Mouse (Mus musculus) kidney, adult 2 months (tissue): Measurements from ENCODE around the gene Chd4. TPM values are rescaled to one million over a fixed set of nuclear protein-coding genes. Genes with fewer than 3 reads are reported as not detected.

ENCODE experiments used
- DNase-seq: peaks from one replicate; pipeline ENCODE4 v3.0.0; 2021
- H3K27ac ChIP-seq: fragments of 200-500 bp; 2 replicates; pipeline ENCODE4 v1.5.1; 2012; ENCODE audit warnings: low read depth, low read length, control low read depth, inconsistent platforms; ENCODE audit not compliant: insufficient read depth
- H3K27me3 ChIP-seq: fragments of 200-500 bp; replicated peaks from 2 replicates; pipeline ENCODE4 v1.6.1; 2012; ENCODE audit warnings: mild to moderate bottlenecking, moderate library complexity, low read length, inconsistent platforms; ENCODE audit not compliant: control insufficient read depth, insufficient read depth
- H3K36me3 ChIP-seq: fragments of 200-500 bp; 2 replicates; pipeline ENCODE4 v1.6.1; 2012; ENCODE audit warnings: mild to moderate bottlenecking, moderate library complexity, low read length, inconsistent platforms; ENCODE audit not compliant: control insufficient read depth, insufficient read depth
- H3K4me1 ChIP-seq: fragments of 200-500 bp; 2 replicates; pipeline ENCODE4 v1.6.1; 2011; ENCODE audit warnings: low read length; ENCODE audit not compliant: control insufficient read depth, insufficient read depth
- H3K4me3 ChIP-seq: fragments of 200-500 bp; 2 replicates; pipeline ENCODE4 v1.5.1; 2011; ENCODE audit warnings: mild to moderate bottlenecking, low read depth, low read length, control low read depth; ENCODE audit not compliant: insufficient read depth
- CTCF ChIP-seq: fragments of 200-500 bp; conservative IDR thresholded peaks from 2 replicates; pipeline ENCODE4 v1.5.1; 2011; ENCODE audit warnings: low read depth, mild to moderate bottlenecking, control low read depth, low read length, moderate library complexity, mixed read lengths; ENCODE audit not compliant: insufficient read depth, insufficient read length
- POLR2A ChIP-seq: fragments of 200-500 bp; IDR thresholded peaks from one replicate; pipeline ENCODE4 v1.6.1; 2011; ENCODE audit warnings: low read depth, low read length, control low read depth
- WGBS: fragments of 180-500 bp; shearing (Covaris S2); methylation state at CpG from one replicate; pipeline ENCODE4 v1.1.7; 2018; 5-methylcytosine and 5-hydroxymethylcytosine counted together
- polyA plus RNA-seq: library from polyadenylated mRNA; depleted of rRNA; stranded (reverse); fragments of >200 nt; gene quantifications from 2 replicates; pipeline ENCODE4 v1.2.3, GENCODE M21; 2012

Gene Chd4
- polyA plus RNA-seq, 1 experiment: 43.6 TPM

DNA sequence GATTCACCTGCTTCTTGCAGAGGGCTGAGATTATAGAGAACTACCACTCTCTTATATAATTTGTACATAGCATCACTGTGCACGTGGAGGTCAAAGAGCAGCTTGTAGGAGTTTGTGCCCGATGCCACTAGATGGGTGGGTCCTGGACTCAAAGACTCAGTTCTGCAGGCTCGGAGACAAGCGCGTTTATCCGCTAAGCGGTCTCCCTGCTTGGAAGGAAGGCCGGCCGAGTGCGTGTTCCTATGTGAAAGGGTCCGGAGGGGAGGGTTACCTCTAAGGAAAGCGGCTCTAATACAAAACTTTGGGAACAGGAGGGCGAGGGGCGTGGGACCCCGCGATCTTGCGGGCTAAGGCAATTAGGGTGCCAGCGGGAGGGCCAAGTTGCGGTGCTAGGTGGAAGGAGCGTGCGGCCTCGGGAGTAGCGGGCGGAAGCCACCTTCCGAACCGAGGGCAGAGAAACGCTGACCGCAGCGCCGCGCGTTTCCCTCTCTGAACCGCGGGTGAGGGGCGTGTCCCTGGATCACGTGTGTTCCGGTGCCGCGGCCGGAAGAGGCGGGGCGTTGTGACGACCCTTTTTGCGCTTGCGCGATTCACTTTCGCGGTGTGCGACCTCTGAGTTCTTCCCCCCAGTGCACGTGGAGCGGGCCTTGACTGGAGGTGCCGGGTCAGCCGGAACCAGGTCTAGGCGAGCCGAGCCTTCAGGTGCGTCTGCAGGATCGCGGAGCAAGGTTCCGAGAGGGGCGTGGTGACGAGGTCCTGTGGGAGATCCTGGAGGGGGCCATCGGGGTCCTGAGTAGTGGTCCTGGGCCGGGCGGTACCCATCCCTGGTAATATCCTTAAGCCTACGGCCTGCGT lies 35.7 kb downstream of the Chd4 start, which contains the start of gene Nop2:
TSS of gene Nop2 (plus strand) at position 608 of the 855 bp plus-strand sequence.
- Histone ChIP-seq H3K36me3 (no peaks in the 10 kb centered on the region; the same call in none of the 2 replicates), H3K27ac (peak within 1 kb of the TSS; percentile 91), H3K27me3 (no peaks in the 10 kb centered on the region), H3K4me1 (peaks cover 7% of the 10 kb centered on the region; the same call in 1 of the 2 replicates), H3K4me3 (peak within 1 kb of the TSS; percentile 83)
- peak; percentile 92 for TF ChIP-seq POLR2A
- no peak for TF ChIP-seq CTCF
- peak; percentile 93 for DNase-seq
- 1% methylated on average over 66 of the region's 66 CpGs for WGBS

GRCm38 (mm10) chr6:125132470-125132869 lies 36.7 kb downstream of the Chd4 start:
- 3% methylated on average over 11 of the region's 11 CpGs for WGBS
- H3K27ac ChIP-seq: no peak overlapping the region

DNA sequence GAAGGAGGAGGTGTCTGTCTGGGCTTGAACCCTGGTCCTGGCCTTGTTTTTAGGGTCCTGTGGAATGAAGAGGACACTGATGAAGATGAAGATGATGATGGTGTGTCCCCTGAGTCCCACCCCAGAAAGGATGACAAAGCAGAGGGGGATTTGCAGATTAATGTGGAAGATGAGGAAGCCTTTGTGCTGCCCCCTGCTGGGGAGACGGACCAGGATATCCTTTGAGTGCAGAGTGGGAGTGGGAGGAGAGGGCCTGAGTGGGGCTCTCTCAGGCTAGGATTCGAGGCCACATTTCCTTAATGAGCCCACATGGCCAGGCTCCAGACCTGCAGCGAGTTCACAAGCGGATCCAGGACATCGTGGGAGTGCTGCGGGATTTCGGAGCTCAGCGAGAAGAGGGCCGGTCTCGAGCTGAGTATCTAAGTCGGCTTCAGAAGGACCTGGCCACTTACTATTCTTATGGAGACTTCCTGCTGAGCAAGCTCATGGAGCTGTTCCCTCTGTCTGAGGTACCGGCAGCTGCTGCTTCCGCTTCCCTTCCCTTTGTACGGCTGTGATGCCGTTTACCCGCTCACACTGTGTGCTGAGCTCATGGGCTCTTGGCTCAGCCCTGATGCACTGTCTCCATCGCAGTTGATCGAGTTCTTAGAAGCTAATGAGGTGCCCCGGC lies 41.4 kb downstream of the Chd4 start:
- WGBS: 75% methylated on average over 19 of the region's 19 CpGs
- H3K36me3 ChIP-seq: peaks cover 2% of the 10 kb centered on the region; the same call in 1 of the 2 replicates

More at GRCm38 (mm10) chr6:125132470-125132869, 36.7 kb downstream of the Chd4 start:
- H3K4me1 ChIP-seq: peaks cover 7% of the 10 kb centered on the region; the same call in 1 of the 2 replicates
- no peaks in the 10 kb centered on the region for H3K27me3 ChIP-seq
- no peaks in the 10 kb centered on the region; the same call in none of the 2 replicates for H3K36me3 ChIP-seq
- H3K4me3 ChIP-seq: peak overlapping the region; percentile 83
- DNase-seq: no peak
- TF ChIP-seq CTCF (no peak), POLR2A (no peak)

DNA sequence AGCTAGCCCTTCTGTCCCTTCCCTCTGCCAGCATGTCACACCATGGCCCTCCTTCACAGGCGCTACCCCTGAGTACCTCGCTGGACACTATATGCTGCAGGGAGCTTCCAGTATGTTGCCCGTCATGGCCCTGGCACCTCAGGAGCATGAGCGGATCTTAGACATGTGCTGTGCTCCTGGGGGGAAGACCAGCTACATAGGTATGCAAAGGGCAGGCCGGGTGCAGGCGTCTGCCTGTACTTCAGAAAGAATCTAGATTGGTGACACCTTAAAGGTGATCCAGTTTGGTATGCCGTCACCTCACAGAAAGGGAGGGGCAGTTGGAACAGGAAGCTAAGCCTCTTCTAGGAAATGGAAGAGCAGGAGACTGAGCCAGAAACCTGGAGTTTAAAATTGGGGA lies 44.0 kb downstream of the Chd4 start:
- no peak for TF ChIP-seq POLR2A
- TF ChIP-seq CTCF: no peak
- no peak overlapping the region for H3K27ac ChIP-seq
- no peaks in the 10 kb centered on the region for H3K27me3 ChIP-seq
- H3K4me3 ChIP-seq: no peak overlapping the region
- peaks cover 6% of the 10 kb centered on the region; the same call in 1 of the 2 replicates for H3K4me1 ChIP-seq
- no peak for DNase-seq
- 91% methylated on average over 7 of the region's 7 CpGs for WGBS
- peaks cover 2% of the 10 kb centered on the region; the same call in 1 of the 2 replicates for H3K36me3 ChIP-seq

More for the DNA sequence above, 41.4 kb downstream of the Chd4 start:
- TF ChIP-seq POLR2A (no peak), CTCF (peak; percentile 53)
- DNase-seq: peak; percentile 37
- Histone ChIP-seq H3K27ac (no peak overlapping the region), H3K27me3 (no peaks in the 10 kb centered on the region), H3K4me3 (no peak overlapping the region), H3K4me1 (0 out of 2 replicates have a peak, but pooled peaks cover 3% of the 10 kb centered on the region)

DNA sequence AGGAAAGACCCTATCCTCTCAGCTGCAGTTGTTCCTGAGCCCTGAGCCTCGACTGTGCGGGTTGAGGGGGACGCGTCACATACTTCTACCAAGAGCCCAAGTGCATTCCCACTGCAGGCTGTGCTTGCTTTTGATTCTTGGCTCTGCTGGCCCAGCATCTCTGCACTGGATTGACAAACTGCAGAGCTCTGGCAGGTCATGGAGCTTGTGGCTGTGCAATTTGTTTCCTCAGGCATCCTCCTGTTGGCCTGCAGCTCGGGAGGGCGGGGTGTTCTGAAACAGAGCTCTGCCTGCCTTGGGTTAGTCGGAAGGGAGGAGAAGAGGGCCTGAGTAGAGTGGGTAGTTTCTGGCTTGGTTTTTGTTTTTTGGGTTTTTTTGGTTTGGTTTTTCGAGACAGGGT lies 46.7 kb downstream of the Chd4 start:
- Histone ChIP-seq H3K36me3 (peaks cover 2% of the 10 kb centered on the region; the same call in 1 of the 2 replicates), H3K4me1 (peaks cover 13% of the 10 kb centered on the region; the same call in 1 of the 2 replicates), H3K27ac (no peak overlapping the region), H3K4me3 (no peak overlapping the region), H3K27me3 (no peaks in the 10 kb centered on the region)
- TF ChIP-seq POLR2A (no peak), CTCF (no peak)
- WGBS: 90% methylated on average over 8 of the region's 8 CpGs
- DNase-seq: no peak

GRCm38 (mm10) chr6:125143128-125143527 lies 47.3 kb downstream of the Chd4 start:
- peaks cover 2% of the 10 kb centered on the region; the same call in 1 of the 2 replicates for H3K36me3 ChIP-seq
- no peak for DNase-seq
- H3K4me3 ChIP-seq: no peak overlapping the region
- 75% methylated on average over 3 of the region's 3 CpGs for WGBS
- no peak for TF ChIP-seq POLR2A
- no peaks in the 10 kb centered on the region for H3K27me3 ChIP-seq
- no peak overlapping the region for H3K27ac ChIP-seq
- peaks cover 14% of the 10 kb centered on the region for H3K4me1 ChIP-seq
